Mouse (Mus musculus): ENCODE data around the gene Rhox2h. TPM values are rescaled to one million over a fixed set of nuclear protein-coding genes. Genes with fewer than 3 reads are reported as not detected.
"Not testable (repeated sequence)": the region's sequence is repeated elsewhere in the genome, so short reads cannot be mapped to it uniquely, and the experiment has no call there.

Gene Rhox2h
- not detected in 2 replicates for polyA plus RNA-seq (2016; fragmentation: Nextera tagmentation; extraction: Ambion mirVana)

GRCm38 (mm10) chrX:37673177-37673576 lies at the start of gene Rhox2h:
TSS of gene Rhox2h (minus strand) at chrX:37673277.
- not testable (repeated sequence) for H3K4me1 ChIP-seq; ATAC-seq; H3K4me2 ChIP-seq; H3K36me3 ChIP-seq; H3K4me3 ChIP-seq; H3K27me3 ChIP-seq (replicated peaks); H3K27ac ChIP-seq; H3K9me3 ChIP-seq (replicated peaks); H3K9ac ChIP-seq
- 74% methylated on average over 8 of the region's 8 CpGs for WGBS (ENCODE audit: insufficient replicate concordance)

GRCm38 (mm10) chrX:37701821-37702387 lies 28.8 kb upstream of the Rhox2h start:
- Histone ChIP-seq H3K4me1 (no peaks in the 10 kb centered on the region), H3K9me3 (replicated peaks) (no peaks in the 10 kb centered on the region), H3K36me3 (no peaks in the 10 kb centered on the region), H3K9ac (no peak overlapping the region), H3K27me3 (replicated peaks) (no peaks in the 10 kb centered on the region), H3K4me2 (no peak overlapping the region), H3K27ac (no peak overlapping the region), H3K4me3 (no peak overlapping the region)
- ATAC-seq = no peak
- 60% methylated on average over 3 of the region's 3 CpGs for WGBS (ENCODE audit: insufficient replicate concordance)

- no peak overlapping the region for H3K4me2 ChIP-seq
- no peak overlapping the region for H3K9ac ChIP-seq
- H3K4me3 ChIP-seq = no peak overlapping the region
- no peaks in the 10 kb centered on the region for H3K4me1 ChIP-seq
- WGBS (ENCODE audit: insufficient replicate concordance) = 57% methylated on average over 2 of the region's 2 CpGs
- H3K27me3 ChIP-seq (replicated peaks) = no peaks in the 10 kb centered on the region
- no peak overlapping the region for H3K27ac ChIP-seq
- ATAC-seq = no peak
- H3K36me3 ChIP-seq = no peaks in the 10 kb centered on the region
- no peaks in the 10 kb centered on the region for H3K9me3 ChIP-seq (replicated peaks)
Observed at GRCm38 (mm10) chrX:37692261-37692660, 19.2 kb upstream of the Rhox2h start.

GRCm38 (mm10) chrX:37683031-37683715 lies 10.1 kb upstream of the Rhox2h start:
- H3K36me3 ChIP-seq = no peaks in the 10 kb centered on the region
- H3K4me2 ChIP-seq = no peak overlapping the region
- H3K27ac ChIP-seq = no peak overlapping the region
- H3K9ac ChIP-seq = no peak overlapping the region
- no peaks in the 10 kb centered on the region for H3K4me1 ChIP-seq
- no peaks in the 10 kb centered on the region for H3K27me3 ChIP-seq (replicated peaks)
- no peak overlapping the region for H3K4me3 ChIP-seq
- no peak for ATAC-seq
- 75% methylated on average over 24 of the region's 24 CpGs for WGBS (ENCODE audit: insufficient replicate concordance)
- 0 out of 2 replicates have a peak, but pooled peaks cover 15% of the 10 kb centered on the region for H3K9me3 ChIP-seq (replicated peaks)

GRCm38 (mm10) chrX:37668664-37669063 lies 4.4 kb downstream of the Rhox2h start, which contains the start of gene Rhox3h:
TSS of gene Rhox3h (minus strand) at chrX:37668764.
- WGBS (ENCODE audit: insufficient replicate concordance) = 89% methylated on average over 1 of the region's 3 CpGs
- not testable (repeated sequence) for H3K4me3 ChIP-seq; ATAC-seq; H3K4me2 ChIP-seq; H3K27ac ChIP-seq; H3K4me1 ChIP-seq; H3K9me3 ChIP-seq (replicated peaks); H3K27me3 ChIP-seq (replicated peaks); H3K36me3 ChIP-seq; H3K9ac ChIP-seq

GRCm38 (mm10) chrX:37651227-37651626 lies 21.9 kb downstream of the Rhox2h start, which contains the start of gene Rhox4g:
TSS of gene Rhox4g (minus strand) at chrX:37651327.
- not testable (repeated sequence) for H3K9ac ChIP-seq; H3K27me3 ChIP-seq (replicated peaks); H3K9me3 ChIP-seq (replicated peaks); H3K36me3 ChIP-seq; H3K4me2 ChIP-seq; H3K27ac ChIP-seq; ATAC-seq; H3K4me1 ChIP-seq; H3K4me3 ChIP-seq
- 77% methylated on average over 15 of the region's 20 CpGs for WGBS (ENCODE audit: insufficient replicate concordance)

GRCm38 (mm10) chrX:37643370-37643769 lies 29.7 kb downstream of the Rhox2h start, which contains the start of gene Rhox2g:
TSS of gene Rhox2g (minus strand) at chrX:37643470.
- not testable (repeated sequence) for H3K9me3 ChIP-seq (replicated peaks); ATAC-seq; H3K4me2 ChIP-seq; H3K27ac ChIP-seq; H3K9ac ChIP-seq; H3K4me3 ChIP-seq; H3K4me1 ChIP-seq; H3K36me3 ChIP-seq; H3K27me3 ChIP-seq (replicated peaks)
- WGBS (ENCODE audit: insufficient replicate concordance) = 80% methylated on average over 6 of the region's 6 CpGs

- not testable (repeated sequence) for H3K4me3 ChIP-seq; ATAC-seq; H3K4me1 ChIP-seq; H3K9me3 ChIP-seq (replicated peaks); H3K36me3 ChIP-seq; H3K4me2 ChIP-seq; H3K27me3 ChIP-seq (replicated peaks); H3K9ac ChIP-seq; H3K27ac ChIP-seq
- 75% methylated on average over 2 of the region's 2 CpGs for WGBS (ENCODE audit: insufficient replicate concordance)
Observed at GRCm38 (mm10) chrX:37628512-37628911, 44.6 kb downstream of the Rhox2h start, which contains the start of gene Rhox3g. TSS of gene Rhox3g (minus strand) at chrX:37628612.

Other genes with a start within 250 kb of the Rhox2h start
- gene Rhox4b, start 240.8 kb downstream of the Rhox2h start, polyA plus RNA-seq (2016; fragmentation: Nextera tagmentation; extraction: Ambion mirVana) = not detected in 2 replicates
- not detected in 2 replicates for gene Rhox2c, start 219.6 kb downstream of the Rhox2h start, polyA plus RNA-seq (2016; fragmentation: Nextera tagmentation; extraction: Ambion mirVana)
- gene Rhox3c, start 214.7 kb downstream of the Rhox2h start, polyA plus RNA-seq (2016; fragmentation: Nextera tagmentation; extraction: Ambion mirVana) = not detected in 2 replicates
- not detected in 2 replicates for gene Rhox4c, start 192.9 kb downstream of the Rhox2h start, polyA plus RNA-seq (2016; fragmentation: Nextera tagmentation; extraction: Ambion mirVana)
- gene Rhox2d, start 179.8 kb downstream of the Rhox2h start, polyA plus RNA-seq (2016; fragmentation: Nextera tagmentation; extraction: Ambion mirVana) = not detected in 2 replicates
- not detected in 2 replicates for gene Rhox4d, start 158.9 kb downstream of the Rhox2h start, polyA plus RNA-seq (2016; fragmentation: Nextera tagmentation; extraction: Ambion mirVana)
- gene Rhox2e, start 142.8 kb downstream of the Rhox2h start, polyA plus RNA-seq (2016; fragmentation: Nextera tagmentation; extraction: Ambion mirVana) = not detected in 2 replicates
- not detected in 2 replicates for gene Rhox3e, start 131.3 kb downstream of the Rhox2h start, polyA plus RNA-seq (2016; fragmentation: Nextera tagmentation; extraction: Ambion mirVana)
- gene Rhox4e, start 115.9 kb downstream of the Rhox2h start, polyA plus RNA-seq (2016; fragmentation: Nextera tagmentation; extraction: Ambion mirVana) = not detected in 2 replicates
- gene Rhox2f, start 101.9 kb downstream of the Rhox2h start, polyA plus RNA-seq (2016; fragmentation: Nextera tagmentation; extraction: Ambion mirVana) = not detected in 2 replicates
- not detected in 2 replicates for gene Rhox3f, start 92.3 kb downstream of the Rhox2h start, polyA plus RNA-seq (2016; fragmentation: Nextera tagmentation; extraction: Ambion mirVana)
- not detected in 2 replicates for gene Rhox4f, start 65.6 kb downstream of the Rhox2h start, polyA plus RNA-seq (2016; fragmentation: Nextera tagmentation; extraction: Ambion mirVana)
- not detected in 2 replicates for gene Rhox3g, start 44.7 kb downstream of the Rhox2h start, polyA plus RNA-seq (2016; fragmentation: Nextera tagmentation; extraction: Ambion mirVana)
- gene Rhox2g, start 29.8 kb downstream of the Rhox2h start, polyA plus RNA-seq (2016; fragmentation: Nextera tagmentation; extraction: Ambion mirVana) = not detected in 2 replicates
- gene Rhox4g, start 21.9 kb downstream of the Rhox2h start, polyA plus RNA-seq (2016; fragmentation: Nextera tagmentation; extraction: Ambion mirVana) = not detected in 2 replicates
- gene Rhox3h, start 4.5 kb downstream of the Rhox2h start, polyA plus RNA-seq (2016; fragmentation: Nextera tagmentation; extraction: Ambion mirVana) = not detected in 2 replicates
- gene Rhox5, start 131.6 kb upstream of the Rhox2h start, polyA plus RNA-seq (2016; fragmentation: Nextera tagmentation; extraction: Ambion mirVana) = 7.3 and 7.5 TPM in 2 replicates
- not detected in 2 replicates for gene Rhox6, start 153.6 kb upstream of the Rhox2h start, polyA plus RNA-seq (2016; fragmentation: Nextera tagmentation; extraction: Ambion mirVana)
- gene Rhox7a, start 158.4 kb upstream of the Rhox2h start, polyA plus RNA-seq (2016; fragmentation: Nextera tagmentation; extraction: Ambion mirVana) = not detected in 2 replicates
- gene Rhox8, start 205.7 kb upstream of the Rhox2h start, polyA plus RNA-seq (2016; fragmentation: Nextera tagmentation; extraction: Ambion mirVana) = not detected in 2 replicates
- not detected in 2 replicates for gene Rhox7b, start 224.0 kb upstream of the Rhox2h start, polyA plus RNA-seq (2016; fragmentation: Nextera tagmentation; extraction: Ambion mirVana)
- not detected in 2 replicates for gene Rhox9, start 228.5 kb upstream of the Rhox2h start, polyA plus RNA-seq (2016; fragmentation: Nextera tagmentation; extraction: Ambion mirVana)